Mouse (Mus musculus): Measurements from ENCODE around the gene Xpr1. TPM values are rescaled to one million over a fixed set of nuclear protein-coding genes. Genes with fewer than 3 reads are reported as not detected.

The Xpr1 gene
- polyA plus RNA-seq, 1 experiment from 2014 or later, result 10.1 TPM

GRCm38 (mm10) chr1:155337315-155337714 is 79.9 kb downstream of the Xpr1 start:
- no peak overlapping the region for H3K4me3 ChIP-seq (ENCODE audit: low read depth, low read length)
- H3K9ac ChIP-seq (ENCODE audit: low read depth, low read length), result no peak overlapping the region
- H3K9me3 ChIP-seq (replicated peaks; ENCODE audit: control insufficient read depth, low read length), result no peaks in the 10 kb centered on the region
- H3K4me2 ChIP-seq, result no peak overlapping the region
- no peaks in the 10 kb centered on the region for H3K27me3 ChIP-seq (ENCODE audit: control insufficient read depth, insufficient read depth, low read length)
- H3K27ac ChIP-seq (ENCODE audit: low read depth, low read length), result no peak overlapping the region
- no peaks in the 10 kb centered on the region for H3K36me3 ChIP-seq (ENCODE audit: control insufficient read depth, insufficient read depth, low read length)
- no peak for ATAC-seq (replicated peaks; ENCODE audit: insufficient number of reproducible peaks, low FRiP score, low TSS enrichment)
- H3K4me1 ChIP-seq (ENCODE audit: control insufficient read depth, insufficient read depth, low read length), result no peaks in the 10 kb centered on the region
- WGBS (ENCODE audit: insufficient replicate concordance), result 68% methylated on average over 4 of the region's 4 CpGs

DNA sequence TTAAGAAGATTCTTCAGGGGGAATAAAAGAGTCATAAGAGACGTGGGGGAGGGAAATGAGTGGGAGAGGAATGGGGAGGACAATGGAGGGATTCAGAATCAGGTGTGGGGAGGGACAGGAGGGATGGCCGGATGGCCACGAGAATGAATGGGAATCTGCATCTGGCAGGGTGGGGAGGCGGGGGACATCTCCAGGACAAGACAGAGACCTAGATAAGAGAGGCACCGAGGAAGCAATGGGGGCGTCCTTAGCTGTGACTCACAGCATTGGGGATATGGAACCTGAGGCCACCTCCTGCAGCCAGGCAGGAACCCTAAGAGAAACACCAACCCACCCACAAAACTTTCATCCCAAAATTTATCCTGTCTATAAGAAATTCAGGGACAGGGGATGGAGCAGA is 81.3 kb downstream of the Xpr1 start:
- Histone ChIP-seq H3K4me2 (no peak overlapping the region), H3K4me3 (ENCODE audit: low read depth, low read length) (no peak overlapping the region), H3K27me3 (ENCODE audit: control insufficient read depth, insufficient read depth, low read length) (no peaks in the 10 kb centered on the region), H3K4me1 (ENCODE audit: control insufficient read depth, insufficient read depth, low read length) (no peaks in the 10 kb centered on the region), H3K36me3 (ENCODE audit: control insufficient read depth, insufficient read depth, low read length) (no peaks in the 10 kb centered on the region), H3K27ac (ENCODE audit: low read depth, low read length) (no peak overlapping the region), H3K9ac (ENCODE audit: low read depth, low read length) (no peak overlapping the region), H3K9me3 (replicated peaks; ENCODE audit: control insufficient read depth, low read length) (no peaks in the 10 kb centered on the region)
- WGBS (ENCODE audit: insufficient replicate concordance), result 55% methylated on average over 6 of the region's 6 CpGs
- ATAC-seq (replicated peaks; ENCODE audit: insufficient number of reproducible peaks, low FRiP score, low TSS enrichment), result no peak

DNA sequence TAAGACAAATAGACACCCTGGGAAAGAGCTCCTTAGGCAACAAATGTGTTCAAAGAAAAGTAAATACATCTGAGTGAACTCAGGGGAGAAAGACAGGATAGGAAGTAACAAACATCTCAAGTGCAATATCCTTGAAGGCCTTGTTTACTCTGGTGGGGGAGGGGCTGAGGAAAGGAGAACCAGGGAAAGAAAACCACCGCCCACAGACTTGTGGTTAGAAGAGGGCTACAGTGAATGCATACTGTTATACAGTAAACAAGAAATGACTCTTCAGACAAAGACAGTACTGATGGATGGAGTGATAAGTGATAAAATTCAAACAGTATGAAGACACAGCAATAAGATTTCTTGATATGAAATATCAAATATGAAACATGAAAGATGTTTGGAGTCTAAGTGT is 95.0 kb downstream of the Xpr1 start:
- no peaks in the 10 kb centered on the region for H3K4me1 ChIP-seq (ENCODE audit: control insufficient read depth, insufficient read depth, low read length)
- H3K27ac ChIP-seq (ENCODE audit: low read depth, low read length), result no peak overlapping the region
- ATAC-seq (replicated peaks; ENCODE audit: insufficient number of reproducible peaks, low FRiP score, low TSS enrichment), result no peak
- no peaks in the 10 kb centered on the region for H3K27me3 ChIP-seq (ENCODE audit: control insufficient read depth, insufficient read depth, low read length)
- WGBS (ENCODE audit: insufficient replicate concordance), result 58% methylated on average over 1 of the region's 1 CpGs
- no peak overlapping the region for H3K4me2 ChIP-seq
- H3K4me3 ChIP-seq (ENCODE audit: low read depth, low read length), result no peak overlapping the region
- no peak overlapping the region for H3K9ac ChIP-seq (ENCODE audit: low read depth, low read length)
- no peaks in the 10 kb centered on the region for H3K36me3 ChIP-seq (ENCODE audit: control insufficient read depth, insufficient read depth, low read length)
- no peaks in the 10 kb centered on the region for H3K9me3 ChIP-seq (replicated peaks; ENCODE audit: control insufficient read depth, low read length)

DNA sequence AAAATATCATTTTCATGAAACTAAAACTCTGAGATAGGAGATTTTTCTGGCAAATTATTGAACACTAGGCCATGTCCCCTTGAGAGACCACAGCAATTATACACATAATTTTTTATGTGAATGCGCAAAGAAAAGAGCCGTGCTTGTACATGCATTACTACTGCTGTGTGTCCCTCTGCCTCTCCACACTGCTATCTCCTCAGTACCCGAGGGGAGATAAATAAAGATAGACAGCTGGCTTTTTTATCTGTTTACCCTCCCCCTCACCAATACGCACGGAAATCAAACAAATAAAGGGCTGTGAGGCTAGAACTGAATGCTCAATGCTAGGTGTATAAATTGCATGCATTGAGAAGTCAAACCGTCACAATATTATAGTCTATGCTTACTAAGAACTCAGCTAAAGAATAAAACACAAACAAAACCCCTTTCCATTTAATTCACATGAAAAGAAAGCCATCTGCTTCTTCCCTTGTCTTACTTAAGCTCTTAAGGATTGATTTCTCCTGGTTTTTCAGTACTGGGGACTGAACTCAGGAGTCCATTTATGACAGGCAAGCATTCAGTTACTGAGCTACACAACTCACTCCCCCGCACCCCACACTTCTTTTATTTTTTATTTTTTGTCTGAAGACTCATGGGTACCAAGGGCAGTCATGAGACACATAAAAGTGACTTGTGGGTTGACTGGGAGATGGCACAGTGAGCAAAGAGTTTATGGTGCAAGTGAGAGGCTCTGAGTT is 97.0 kb downstream of the Xpr1 start:
- Histone ChIP-seq H3K27me3 (ENCODE audit: control insufficient read depth, insufficient read depth, low read length) (no peaks in the 10 kb centered on the region), H3K9me3 (replicated peaks; ENCODE audit: control insufficient read depth, low read length) (no peaks in the 10 kb centered on the region), H3K36me3 (ENCODE audit: control insufficient read depth, insufficient read depth, low read length) (no peaks in the 10 kb centered on the region), H3K4me1 (ENCODE audit: control insufficient read depth, insufficient read depth, low read length) (no peaks in the 10 kb centered on the region), H3K4me2 (no peak overlapping the region), H3K4me3 (ENCODE audit: low read depth, low read length) (no peak overlapping the region), H3K9ac (ENCODE audit: low read depth, low read length) (no peak overlapping the region), H3K27ac (ENCODE audit: low read depth, low read length) (no peak overlapping the region)
- ATAC-seq (replicated peaks; ENCODE audit: insufficient number of reproducible peaks, low FRiP score, low TSS enrichment), result no peak
- WGBS (ENCODE audit: insufficient replicate concordance), result 57% methylated on average over 7 of the region's 7 CpGs

- no peak for ATAC-seq (replicated peaks; ENCODE audit: insufficient number of reproducible peaks, low FRiP score, low TSS enrichment)
- no peaks in the 10 kb centered on the region for H3K27me3 ChIP-seq (ENCODE audit: control insufficient read depth, insufficient read depth, low read length)
These were observed 97.7 kb downstream of the Xpr1 start for GRCm38 (mm10) chr1:155319513-155319912.

GRCm38 (mm10) chr1:155311672-155312071 is 105.5 kb downstream of the Xpr1 start:
- Histone ChIP-seq H3K4me2 (no peak overlapping the region), H3K4me3 (ENCODE audit: low read depth, low read length) (no peak overlapping the region), H3K27ac (ENCODE audit: low read depth, low read length) (no peak overlapping the region), H3K4me1 (ENCODE audit: control insufficient read depth, insufficient read depth, low read length) (no peaks in the 10 kb centered on the region), H3K9ac (ENCODE audit: low read depth, low read length) (no peak overlapping the region), H3K36me3 (ENCODE audit: control insufficient read depth, insufficient read depth, low read length) (no peaks in the 10 kb centered on the region), H3K27me3 (ENCODE audit: control insufficient read depth, insufficient read depth, low read length) (no peaks in the 10 kb centered on the region), H3K9me3 (replicated peaks; ENCODE audit: control insufficient read depth, low read length) (no peaks in the 10 kb centered on the region)
- WGBS (ENCODE audit: insufficient replicate concordance), result 75% methylated on average over 3 of the region's 3 CpGs
- no peak for ATAC-seq (replicated peaks; ENCODE audit: insufficient number of reproducible peaks, low FRiP score, low TSS enrichment)

More at GRCm38 (mm10) chr1:155319513-155319912, 97.7 kb downstream of the Xpr1 start:
- Histone ChIP-seq H3K27ac (ENCODE audit: low read depth, low read length) (no peak overlapping the region), H3K4me1 (ENCODE audit: control insufficient read depth, insufficient read depth, low read length) (no peaks in the 10 kb centered on the region), H3K4me2 (no peak overlapping the region), H3K36me3 (ENCODE audit: control insufficient read depth, insufficient read depth, low read length) (no peaks in the 10 kb centered on the region), H3K4me3 (ENCODE audit: low read depth, low read length) (no peak overlapping the region), H3K9me3 (replicated peaks; ENCODE audit: control insufficient read depth, low read length) (no peaks in the 10 kb centered on the region), H3K9ac (ENCODE audit: low read depth, low read length) (no peak overlapping the region)
- WGBS (ENCODE audit: insufficient replicate concordance), result 77% methylated on average over 4 of the region's 4 CpGs

- Histone ChIP-seq H3K27me3 (ENCODE audit: control insufficient read depth, insufficient read depth, low read length) (no peaks in the 10 kb centered on the region), H3K4me2 (no peak overlapping the region), H3K9me3 (replicated peaks; ENCODE audit: control insufficient read depth, low read length) (no peaks in the 10 kb centered on the region), H3K36me3 (ENCODE audit: control insufficient read depth, insufficient read depth, low read length) (no peaks in the 10 kb centered on the region), H3K9ac (ENCODE audit: low read depth, low read length) (no peak overlapping the region), H3K4me1 (ENCODE audit: control insufficient read depth, insufficient read depth, low read length) (no peaks in the 10 kb centered on the region), H3K4me3 (ENCODE audit: low read depth, low read length) (no peak overlapping the region), H3K27ac (ENCODE audit: low read depth, low read length) (no peak overlapping the region)
- 73% methylated on average over 3 of the region's 3 CpGs for WGBS (ENCODE audit: insufficient replicate concordance)
- no peak for ATAC-seq (replicated peaks; ENCODE audit: insufficient number of reproducible peaks, low FRiP score, low TSS enrichment)
These were observed 110.3 kb downstream of the Xpr1 start for GRCm38 (mm10) chr1:155306879-155307278.

DNA sequence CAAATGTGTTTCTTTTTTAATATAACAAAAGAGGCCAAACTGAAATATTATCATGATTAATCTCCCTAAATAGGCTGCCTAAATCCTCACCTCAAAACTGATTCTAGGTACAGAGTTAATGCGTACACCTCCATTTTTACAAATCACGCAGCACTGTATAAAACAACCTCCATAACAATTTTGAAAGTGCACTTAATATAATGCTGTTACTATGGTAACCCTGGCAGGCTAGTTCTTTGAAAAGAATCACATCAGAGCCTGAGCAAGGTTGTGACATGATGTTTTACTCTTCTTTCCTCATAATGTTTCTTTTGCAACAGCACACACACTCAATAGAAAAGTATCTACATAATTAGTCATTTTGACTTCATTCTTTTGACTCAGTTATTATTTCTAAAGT is 113.8 kb downstream of the Xpr1 start:
- Histone ChIP-seq H3K36me3 (ENCODE audit: control insufficient read depth, insufficient read depth, low read length) (no peaks in the 10 kb centered on the region; the same call in 1 of the 2 replicates), H3K27ac (ENCODE audit: low read depth, low read length) (no peak overlapping the region), H3K9me3 (replicated peaks; ENCODE audit: control insufficient read depth, low read length) (no peaks in the 10 kb centered on the region), H3K27me3 (ENCODE audit: control insufficient read depth, insufficient read depth, low read length) (no peaks in the 10 kb centered on the region), H3K4me3 (ENCODE audit: low read depth, low read length) (no peak overlapping the region), H3K9ac (ENCODE audit: low read depth, low read length) (no peak overlapping the region), H3K4me2 (no peak overlapping the region), H3K4me1 (ENCODE audit: control insufficient read depth, insufficient read depth, low read length) (no peaks in the 10 kb centered on the region)
- WGBS (ENCODE audit: insufficient replicate concordance), result 92% methylated on average over 2 of the region's 2 CpGs
- ATAC-seq (replicated peaks; ENCODE audit: insufficient number of reproducible peaks, low FRiP score, low TSS enrichment), result no peak

DNA sequence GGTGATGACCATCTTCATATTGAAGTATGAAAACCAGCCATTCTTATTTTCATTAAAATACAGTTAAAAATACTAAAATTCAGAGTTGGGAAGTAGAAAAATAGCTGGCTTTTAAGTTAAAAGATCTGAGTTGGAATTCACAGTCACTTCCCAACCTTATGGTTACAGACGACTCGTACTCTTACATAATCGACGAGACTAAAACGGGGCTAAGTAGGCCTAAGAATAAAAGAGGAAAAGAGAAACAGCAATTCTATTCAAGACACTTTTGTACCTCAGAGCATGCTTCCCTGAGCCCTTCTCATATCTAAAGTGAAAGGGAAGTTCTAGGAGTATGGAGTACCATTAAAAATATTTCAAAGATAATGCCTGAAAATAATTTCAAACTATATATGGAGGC is 119.6 kb downstream of the Xpr1 start:
- H3K36me3 ChIP-seq (ENCODE audit: control insufficient read depth, insufficient read depth, low read length), result no peaks in the 10 kb centered on the region; the same call in 1 of the 2 replicates
- no peaks in the 10 kb centered on the region for H3K27me3 ChIP-seq (ENCODE audit: control insufficient read depth, insufficient read depth, low read length)
- 90% methylated on average over 5 of the region's 5 CpGs for WGBS (ENCODE audit: insufficient replicate concordance)
- ATAC-seq (replicated peaks; ENCODE audit: insufficient number of reproducible peaks, low FRiP score, low TSS enrichment), result no peak
- H3K27ac ChIP-seq (ENCODE audit: low read depth, low read length), result no peak overlapping the region
- no peak overlapping the region for H3K4me2 ChIP-seq
- H3K9ac ChIP-seq (ENCODE audit: low read depth, low read length), result no peak overlapping the region
- H3K4me3 ChIP-seq (ENCODE audit: low read depth, low read length), result no peak overlapping the region
- H3K9me3 ChIP-seq (replicated peaks; ENCODE audit: control insufficient read depth, low read length), result no peaks in the 10 kb centered on the region
- no peaks in the 10 kb centered on the region for H3K4me1 ChIP-seq (ENCODE audit: control insufficient read depth, insufficient read depth, low read length)

Data from heart, embryonic 11.5 days (tissue).